Mouse (Mus musculus): ENCODE results near the gene Exoc6b. TPM values are rescaled to one million over a fixed set of nuclear protein-coding genes. Genes with fewer than 3 reads are reported as not detected.

The Exoc6b gene
- polyA plus RNA-seq, 1 experiment from 2014 or later = 54.3 TPM

- Histone ChIP-seq H3K4me2 (ENCODE audit: low read length) (no peak overlapping the region), H3K36me3 (ENCODE audit: control insufficient read depth, insufficient read depth, low read length) (no peaks in the 10 kb centered on the region), H3K9ac (ENCODE audit: low read depth, low read length) (no peak overlapping the region), H3K4me1 (ENCODE audit: control insufficient read depth, insufficient read depth, low read length) (no peaks in the 10 kb centered on the region), H3K9me3 (replicated peaks; ENCODE audit: control insufficient read depth, low read length, poor library complexity, severe bottlenecking) (no peaks in the 10 kb centered on the region), H3K4me3 (ENCODE audit: low read depth, low read length) (no peak overlapping the region), H3K27ac (ENCODE audit: low read length) (no peak overlapping the region), H3K27me3 (ENCODE audit: control insufficient read depth, insufficient read depth, low read depth, low read length) (no peaks in the 10 kb centered on the region)
- 88% methylated on average over 6 of the region's 6 CpGs for WGBS
- no peak for ATAC-seq
These were observed 500.4 kb downstream of the Exoc6b start for GRCm38 (mm10) chr6:84568880-84569279.

Other genes with a start within 250 kb of the Exoc6b start
- 25.3 and 28.7 TPM in 2 replicates for gene Spr, start 68.3 kb upstream of the Exoc6b start, polyA plus RNA-seq (2015; fragmentation: Nextera tagmentation; extraction: Ambion mirVana)
- gene Emx1, start 117.9 kb upstream of the Exoc6b start, polyA plus RNA-seq (2015; fragmentation: Nextera tagmentation; extraction: Ambion mirVana) = 0.75 and 1.2 TPM in 2 replicates